Mouse (Mus musculus): ENCODE data around the gene Dchs2. TPM values are rescaled to one million over a fixed set of nuclear protein-coding genes. Genes with fewer than 3 reads are reported as not detected.
A peak's percentile ranks its signal among the peaks of the same experiment; 100 is the strongest.

The Dchs2 gene
- total RNA-seq (2015) (not detected in 2 replicates), total RNA-seq (2017) (not detected in 2 replicates)

GRCm38 (mm10) chr3:83127726-83128448 is at the start of gene Dchs2:
Gene Dchs2 (plus strand): TSS chr3:83127948.
- ATAC-seq (replicated peaks; ENCODE audit: poor library complexity), result no peak

DNA sequence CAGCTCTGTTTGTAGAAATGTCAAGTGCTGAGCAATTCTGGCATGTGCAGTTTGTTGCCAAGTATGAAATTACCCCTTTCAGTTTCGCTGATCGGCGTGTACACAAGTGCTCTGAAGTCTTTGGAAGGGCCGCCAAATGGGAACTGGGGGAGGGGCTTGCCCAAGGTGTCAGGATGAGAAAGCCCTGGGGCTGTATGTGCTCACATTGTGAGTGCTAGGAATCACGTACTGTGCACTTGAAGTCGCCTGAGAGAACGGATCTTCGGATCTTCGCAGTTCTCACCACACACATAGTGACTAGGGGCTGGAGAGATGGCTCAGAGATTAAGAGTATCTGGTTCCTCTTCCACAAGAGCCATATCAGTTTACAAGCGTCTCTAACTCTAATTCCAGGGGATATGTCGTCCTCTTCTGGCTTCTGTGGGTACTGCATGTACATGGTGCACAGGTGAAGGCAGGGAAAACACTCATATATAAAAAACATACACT is 47.1 kb upstream of the Dchs2 start:
- peak; percentile 99 for ATAC-seq (replicated peaks; ENCODE audit: poor library complexity)

DNA sequence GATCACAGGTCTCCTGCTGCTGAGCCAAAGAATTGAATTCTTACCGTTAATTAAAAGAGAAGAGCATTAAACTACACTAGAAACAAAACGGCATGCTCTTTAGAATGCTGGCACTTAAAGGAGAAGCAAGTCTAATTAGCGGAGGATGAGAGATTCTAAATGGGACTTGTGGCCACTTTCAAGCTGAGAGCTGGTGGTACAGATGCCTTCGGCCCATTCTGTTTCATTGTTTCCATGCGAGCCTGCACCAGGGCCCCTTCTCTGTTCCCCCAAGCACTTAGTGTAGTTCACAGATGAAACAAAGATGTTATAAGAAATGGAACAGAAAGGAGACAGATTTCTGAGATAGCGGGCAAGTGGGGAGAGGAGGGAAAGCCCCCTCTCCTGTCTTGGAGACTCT is 30.2 kb upstream of the Dchs2 start:
- no peak for ATAC-seq (replicated peaks; ENCODE audit: poor library complexity)

- ATAC-seq (replicated peaks; ENCODE audit: poor library complexity), result no peak
These were observed 29.2 kb upstream of the Dchs2 start for GRCm38 (mm10) chr3:83098546-83099034.

- no peak for ATAC-seq (replicated peaks; ENCODE audit: poor library complexity)
These were observed 28.6 kb upstream of the Dchs2 start for GRCm38 (mm10) chr3:83099139-83099538.

GRCm38 (mm10) chr3:83099651-83100050 is 28.1 kb upstream of the Dchs2 start:
- no peak for ATAC-seq (replicated peaks; ENCODE audit: poor library complexity)

DNA sequence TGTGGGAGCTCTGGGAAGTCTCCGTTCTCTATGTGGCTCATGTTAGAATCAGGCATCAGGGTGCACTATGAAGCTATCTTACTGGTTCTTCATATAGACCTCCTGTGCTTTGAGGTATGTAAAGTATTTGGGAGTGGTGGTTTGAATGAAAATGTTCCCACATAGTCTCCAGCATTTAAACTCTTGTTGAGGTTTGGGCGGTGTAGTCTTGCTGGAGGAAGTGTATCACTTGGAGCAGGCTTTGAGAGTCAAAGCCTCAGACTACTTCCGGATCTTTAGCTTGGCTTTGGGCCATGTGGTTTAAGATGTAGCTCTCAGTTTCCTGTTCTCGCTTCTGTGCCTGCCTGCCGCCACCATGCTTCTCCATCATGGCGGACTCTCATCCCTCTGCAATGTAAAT is 25.5 kb upstream of the Dchs2 start:
- no peak for ATAC-seq (replicated peaks; ENCODE audit: poor library complexity)

GRCm38 (mm10) chr3:83110163-83110562 is 17.6 kb upstream of the Dchs2 start:
- ATAC-seq (replicated peaks; ENCODE audit: poor library complexity), result peak; percentile 68

DNA sequence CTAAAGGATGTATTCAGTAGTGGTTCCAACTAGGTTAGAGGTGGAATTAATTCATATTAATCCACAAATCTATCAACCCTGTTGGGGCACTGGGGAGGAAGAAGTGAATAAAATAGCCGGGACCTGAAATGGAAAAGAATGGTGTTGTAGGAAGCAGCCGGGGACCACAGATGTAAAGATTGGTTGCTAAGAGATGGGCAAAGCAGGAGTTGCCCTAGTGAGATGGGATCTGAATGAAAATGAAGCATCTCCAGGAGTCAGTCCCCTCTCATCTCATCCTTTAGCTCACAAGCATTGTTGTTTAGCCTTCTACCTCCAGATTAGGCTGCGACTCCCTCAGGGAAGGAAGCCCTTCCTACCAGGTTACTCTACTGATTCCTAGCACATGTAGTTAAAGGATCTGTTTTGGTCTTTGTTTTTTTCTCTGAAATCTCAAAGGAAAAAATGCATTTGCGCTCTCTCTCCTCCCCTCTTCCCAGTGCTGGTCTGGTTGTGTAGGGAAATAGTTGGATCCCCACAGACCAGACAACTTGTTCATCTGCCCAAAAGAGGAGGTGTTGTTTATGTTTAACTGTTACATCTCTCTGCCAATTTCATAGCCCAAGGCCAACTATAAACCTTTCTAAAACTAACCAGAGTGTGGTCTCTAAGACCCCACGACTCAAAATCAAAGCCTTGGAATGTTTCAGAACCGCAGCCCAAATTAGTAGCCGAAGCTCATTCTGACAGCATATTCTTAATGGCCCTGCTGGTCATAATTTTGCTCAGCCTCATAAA is 16.1 kb upstream of the Dchs2 start:
- ATAC-seq (replicated peaks; ENCODE audit: poor library complexity), result no peak

- no peak for ATAC-seq (replicated peaks; ENCODE audit: poor library complexity)
These were observed 14.9 kb upstream of the Dchs2 start for GRCm38 (mm10) chr3:83112869-83113268.

DNA sequence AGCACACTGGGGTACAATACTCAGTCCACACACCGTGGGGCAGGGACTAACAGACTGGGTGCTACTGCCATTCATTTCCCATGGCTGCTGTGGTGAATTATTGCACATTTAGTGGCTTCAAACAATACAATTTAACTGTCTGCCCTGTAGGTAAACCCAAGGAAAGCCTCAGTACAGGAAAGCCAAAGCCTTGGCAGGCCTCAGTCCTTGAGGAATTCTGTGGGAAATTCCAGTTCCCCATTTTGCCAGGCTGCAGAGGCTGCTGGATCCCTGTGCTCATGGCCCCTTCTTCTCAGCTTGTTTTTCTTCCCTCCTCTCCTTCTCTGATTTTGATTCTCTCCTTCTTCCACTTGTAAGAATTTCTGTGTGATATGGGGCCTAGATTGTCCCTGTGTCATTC is 12.8 kb upstream of the Dchs2 start:
- ATAC-seq (replicated peaks; ENCODE audit: poor library complexity), result no peak

DNA sequence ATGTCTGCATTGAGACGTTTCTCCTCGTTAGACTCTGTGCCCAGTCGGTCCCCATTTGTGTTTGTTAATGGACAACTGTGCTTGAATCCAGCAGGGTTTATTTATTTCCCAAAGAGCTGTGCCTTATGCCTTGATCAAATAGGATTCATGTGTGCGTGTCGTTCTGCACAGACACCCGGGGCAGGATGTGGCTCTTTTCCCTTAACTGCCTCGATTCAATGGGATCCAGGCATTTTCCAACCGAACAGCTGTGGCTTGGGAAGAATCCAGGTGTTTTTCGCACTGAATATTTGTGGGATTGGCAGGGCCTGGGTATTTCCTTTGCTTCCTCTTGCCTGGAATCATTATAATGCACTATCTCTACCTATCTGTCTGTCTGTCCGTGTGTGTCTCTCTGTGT is 10.2 kb upstream of the Dchs2 start:
- ATAC-seq (replicated peaks; ENCODE audit: poor library complexity), result no peak

DNA sequence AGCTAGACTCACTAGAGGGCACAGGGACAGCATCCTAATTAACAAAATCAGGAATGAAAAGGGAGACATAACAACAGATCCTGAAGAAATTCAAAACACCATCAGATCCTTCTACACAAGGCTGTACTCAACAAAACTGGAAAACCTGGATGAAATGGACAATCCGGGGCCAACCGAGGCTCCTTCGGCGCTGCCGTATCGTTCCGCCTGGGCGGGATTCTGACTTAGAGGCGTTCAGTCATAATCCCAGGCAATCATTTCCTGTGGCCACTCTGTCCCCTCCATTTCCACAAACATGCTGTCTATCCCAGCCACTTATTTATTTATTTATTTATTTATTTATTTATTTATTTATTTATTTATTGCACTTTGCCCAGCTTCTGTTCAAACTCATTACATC is 3.8 kb upstream of the Dchs2 start:
- peak; percentile 84 for ATAC-seq (replicated peaks; ENCODE audit: poor library complexity)

- no peak for ATAC-seq (replicated peaks; ENCODE audit: poor library complexity)
These were observed 541 bp upstream of the Dchs2 start for GRCm38 (mm10) chr3:83127088-83127725.

DNA sequence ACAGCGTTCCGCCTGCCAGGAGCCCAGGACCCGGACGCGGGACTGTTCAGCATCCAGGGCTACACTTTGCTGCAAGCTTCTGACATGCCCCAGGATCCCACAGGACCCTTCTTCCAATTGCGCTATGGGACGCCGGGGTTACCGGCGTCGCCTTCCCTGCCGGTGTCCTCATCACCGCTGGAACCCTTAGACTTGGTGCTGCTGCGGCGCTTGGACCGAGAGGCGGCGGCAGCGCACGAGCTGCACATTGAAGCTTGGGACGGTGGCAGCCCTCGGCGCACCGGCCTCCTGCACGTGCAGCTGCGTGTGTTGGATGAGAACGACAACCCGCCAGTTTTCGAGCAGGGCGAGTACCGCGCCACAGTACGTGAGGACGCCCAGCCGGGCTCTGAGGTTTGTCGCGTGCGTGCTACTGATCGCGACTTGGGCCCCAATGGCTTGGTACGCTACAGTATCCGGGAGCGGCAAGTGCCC is 738 bp downstream of the Dchs2 start:
- ATAC-seq (replicated peaks; ENCODE audit: poor library complexity), result peak; percentile 11; the same call in 1 of the 2 replicates

GRCm38 (mm10) chr3:83129151-83129550 is 1.4 kb downstream of the Dchs2 start:
- ATAC-seq (replicated peaks; ENCODE audit: poor library complexity), result no peak

- no peak for ATAC-seq (replicated peaks; ENCODE audit: poor library complexity)
These were observed 8.7 kb downstream of the Dchs2 start for GRCm38 (mm10) chr3:83136413-83136812.

- ATAC-seq (replicated peaks; ENCODE audit: poor library complexity), result no peak
These were observed 11.1 kb downstream of the Dchs2 start for GRCm38 (mm10) chr3:83138820-83139219.

DNA sequence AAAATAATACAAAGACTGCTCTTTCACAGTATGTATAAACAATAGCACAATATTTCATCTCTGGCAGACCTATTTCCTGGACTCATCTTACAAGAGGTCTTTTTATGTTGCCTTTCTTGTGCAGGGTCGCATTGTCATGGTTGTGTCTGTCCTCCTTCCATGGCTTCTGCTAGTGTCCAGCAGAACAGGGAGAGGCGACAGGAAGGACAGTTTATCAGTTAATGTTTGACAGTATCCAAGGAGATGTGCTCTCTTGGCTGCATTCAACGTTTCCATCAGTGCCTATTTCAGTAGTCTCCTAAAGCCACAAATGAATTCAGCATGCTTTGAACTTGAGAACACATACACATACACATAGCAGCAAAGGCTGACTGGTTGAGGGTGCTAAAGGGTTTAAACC is 17.9 kb downstream of the Dchs2 start:
- ATAC-seq (replicated peaks; ENCODE audit: poor library complexity), result no peak

DNA sequence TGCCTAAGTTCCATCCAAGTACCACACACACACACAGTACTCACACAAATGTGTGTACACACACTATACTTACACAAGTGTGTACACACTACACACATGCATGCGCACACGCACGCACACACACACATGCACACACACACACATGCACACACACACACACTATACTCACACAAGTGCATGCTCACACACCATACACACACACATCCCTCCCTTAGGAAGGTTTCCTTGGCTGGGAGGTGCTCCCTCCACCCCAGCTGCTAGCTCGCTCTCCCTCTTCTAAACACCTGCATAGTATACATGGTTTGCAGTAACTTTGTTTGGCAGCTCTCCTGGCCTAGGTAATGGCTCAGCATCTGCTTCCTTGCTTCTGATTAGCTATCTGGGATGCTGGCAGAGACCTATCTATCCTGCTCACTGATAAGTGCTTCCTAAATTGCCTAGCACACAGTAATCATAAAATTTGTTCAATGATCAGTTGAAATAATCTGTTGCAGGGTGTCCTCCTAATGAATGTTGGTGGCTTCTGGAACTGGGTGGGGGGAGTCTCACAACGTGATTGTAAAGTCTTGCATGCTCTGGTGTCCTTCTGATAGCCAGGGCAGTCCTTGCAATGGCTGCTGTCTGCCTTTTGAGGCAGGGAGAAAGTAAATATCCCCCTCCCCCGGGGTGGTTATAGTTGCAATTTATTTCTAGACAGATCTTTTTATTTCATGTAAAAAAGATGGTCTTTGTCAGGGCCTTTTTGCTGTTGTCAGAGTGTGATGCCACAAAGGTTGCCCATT is 19.7 kb downstream of the Dchs2 start:
- no peak for ATAC-seq (replicated peaks; ENCODE audit: poor library complexity)

DNA sequence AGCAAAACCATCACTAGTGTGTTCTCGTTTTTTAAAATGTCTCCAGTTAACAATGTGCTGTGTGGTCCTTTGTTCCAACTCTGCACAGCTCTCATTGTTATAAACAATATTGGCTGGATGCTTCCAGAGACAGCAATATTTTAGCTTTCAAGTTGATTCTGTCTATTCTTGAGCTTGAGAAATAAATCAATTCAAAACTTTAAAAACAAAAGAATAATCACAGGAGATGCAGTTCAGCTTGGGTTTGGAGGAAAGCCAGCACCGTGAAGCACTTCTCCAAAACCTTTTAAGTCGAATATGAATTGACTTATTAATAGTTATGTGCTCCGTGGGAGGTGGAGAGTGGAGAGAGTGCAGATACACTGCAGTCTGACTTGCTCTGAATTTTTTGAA is 20.3 kb downstream of the Dchs2 start:
- no peak for ATAC-seq (replicated peaks; ENCODE audit: poor library complexity)

All from megakaryocyte progenitor cell, adult 5-6 weeks (primary cell).